ENCODE assay signal across 8 mouse cellular contexts in genomic region chr8:104569559-104569958, GRCm38 (mm10). TPM values are rescaled to one million over a fixed set of nuclear protein-coding genes. Genes with fewer than 3 reads are reported as not detected.
DNase-seq lines count a peak whose midpoint lies in the region; ATAC-seq lines count a peak whose summit lies in the region.

No protein-coding gene starts in this region.

- ATAC-seq in heart, embryonic 11.5 days (replicated peaks; ENCODE audit: insufficient number of reproducible peaks, low FRiP score, low TSS enrichment) = no peak
- no peak for ATAC-seq in neural tube, embryonic 15.5 days (ENCODE audit: low FRiP score)

- 36% methylated on average over 1 of the region's 1 CpGs for WGBS in heart, embryonic 11.5 days (ENCODE audit: insufficient replicate concordance)
- WGBS in neural tube, embryonic 15.5 days = 67% methylated on average over 1 of the region's 1 CpGs

- peak; percentile 55 for DNase-seq in heart, adult 8-10 months (ENCODE audit: low spot score)
- DNase-seq in 416B (ENCODE audit: low read depth) = peak; percentile 43
- peak; percentile 50 for DNase-seq in adrenal gland, adult 2 months
- DNase-seq in kidney, postnatal 10 days = peak; percentile 76
- DNase-seq in ovary, postnatal 36 days (ENCODE audit: low spot score) = no peak
- no peak for DNase-seq in gastrocnemius, postnatal 14 days

- no peak overlapping the region for H3K9ac ChIP-seq in heart, embryonic 11.5 days (ENCODE audit: low read depth, low read length)
- no peak overlapping the region for H3K9ac ChIP-seq in neural tube, embryonic 15.5 days (replicated peaks)

- H3K9me3 ChIP-seq in heart, embryonic 11.5 days (replicated peaks; ENCODE audit: control insufficient read depth, low read length) = no peaks in the 10 kb centered on the region
- H3K9me3 ChIP-seq in neural tube, embryonic 15.5 days (replicated peaks) = no peaks in the 10 kb centered on the region

- intact Hi-C loops in gastrocnemius, postnatal 14 days (cut with DNase I; ENCODE audit: low total_unique reads) = loop anchor here (5.0 to 10.0 kb wide), 2 partner anchors 37 to 225 kb away; partner anchors contain the start of genes Car7 and Nae1

- no peak overlapping the region for H3K4me2 ChIP-seq in heart, embryonic 11.5 days
- no peak overlapping the region for H3K4me2 ChIP-seq in neural tube, embryonic 15.5 days

- H3K27me3 ChIP-seq in heart, embryonic 11.5 days (ENCODE audit: control insufficient read depth, insufficient read depth, low read length) = no peaks in the 10 kb centered on the region
- 0 out of 2 replicates have a peak, but pooled peaks cover 2% of the 10 kb centered on the region for H3K27me3 ChIP-seq in neural tube, embryonic 15.5 days (replicated peaks)

- H3K27ac ChIP-seq in heart, embryonic 11.5 days (ENCODE audit: low read depth, low read length) = no peak overlapping the region
- H3K27ac ChIP-seq in neural tube, embryonic 15.5 days (replicated peaks) = no peak overlapping the region

- no peak overlapping the region for H3K4me3 ChIP-seq in heart, embryonic 11.5 days (ENCODE audit: low read depth, low read length)
- no peak overlapping the region for H3K4me3 ChIP-seq in neural tube, embryonic 15.5 days (replicated peaks)

- no peaks in the 10 kb centered on the region for H3K4me1 ChIP-seq in heart, embryonic 11.5 days (ENCODE audit: control insufficient read depth, insufficient read depth, low read length)
- peaks cover 8% of the 10 kb centered on the region; the same call in 1 of the 2 replicates for H3K4me1 ChIP-seq in neural tube, embryonic 15.5 days

- no peaks in the 10 kb centered on the region for H3K36me3 ChIP-seq in heart, embryonic 11.5 days (ENCODE audit: control insufficient read depth, insufficient read depth, low read length)
- H3K36me3 ChIP-seq in neural tube, embryonic 15.5 days = no peaks in the 10 kb centered on the region

RNA-seq across cellular contexts. Expression of gene Pdp2, which starts 21.7 kb away (rescaled TPM):
- 10 to 100 TPM; 24.1 to 44.1 (median 34.9) TPM for total RNA-seq in heart, adult 8-10 months (2022)
- polyA plus RNA-seq in heart, embryonic 11.5 days (2014; fragmentation: Nextera tagmentation; extraction: Ambion mirVana) = 9.5 and 10.2 TPM in 2 replicates
- 10 to 100 TPM; 30.7 to 37.3 TPM for total RNA-seq in adrenal gland, adult 2 months (2021)
- 6.5 and 7.6 TPM in 2 replicates for polyA plus RNA-seq in adrenal gland, adult 2 months (2012; rRNA removed)
- polyA plus RNA-seq in neural tube, embryonic 15.5 days (2015; fragmentation: Nextera tagmentation; extraction: Ambion mirVana) = 18.4 and 19.7 TPM in 2 replicates
- 1 to 10 TPM; 3.9 to 4.7 TPM for total RNA-seq in gastrocnemius, postnatal 14 days (2021)

RNA-seq across cellular contexts. Expression of gene Car7, which starts 35.1 kb away (rescaled TPM):
- total RNA-seq in heart, adult 8-10 months (2022) = 1 to 10 TPM; 2.6 to 4.4 (median 3.2) TPM
- polyA plus RNA-seq in heart, embryonic 11.5 days (2014; fragmentation: Nextera tagmentation; extraction: Ambion mirVana) = 0.34 and 0.68 TPM in 2 replicates
- 1 to 10 TPM; 1.9 to 4.2 TPM for total RNA-seq in adrenal gland, adult 2 months (2021)
- polyA plus RNA-seq in adrenal gland, adult 2 months (2012; rRNA removed) = 13.4 and 14.5 TPM in 2 replicates
- polyA plus RNA-seq in neural tube, embryonic 15.5 days (2015; fragmentation: Nextera tagmentation; extraction: Ambion mirVana) = 3.0 and 3.3 TPM in 2 replicates
- 1 to 10 TPM; 1.0 to 1.1 TPM for total RNA-seq in gastrocnemius, postnatal 14 days (2021)

RNA-seq across cellular contexts. Expression of gene Nae1, which starts 35.1 kb away (rescaled TPM):
- total RNA-seq in heart, adult 8-10 months (2022) = 10 to 100 TPM; 28.5 to 32.0 (median 29.9) TPM
- 78.1 and 88.6 TPM in 2 replicates for polyA plus RNA-seq in heart, embryonic 11.5 days (2014; fragmentation: Nextera tagmentation; extraction: Ambion mirVana)
- total RNA-seq in adrenal gland, adult 2 months (2021) = 10 to 100 TPM; 31.1 to 40.8 TPM
- polyA plus RNA-seq in adrenal gland, adult 2 months (2012; rRNA removed) = 1.1 and 2.0 TPM in 2 replicates
- polyA plus RNA-seq in neural tube, embryonic 15.5 days (2015; fragmentation: Nextera tagmentation; extraction: Ambion mirVana) = 97.2 and 99.2 TPM in 2 replicates
- 10 to 100 TPM; 20.4 to 24.5 TPM for total RNA-seq in gastrocnemius, postnatal 14 days (2021)

RNA-seq across cellular contexts. Expression of gene Cdh16, which starts 54.6 kb away (rescaled TPM):
- total RNA-seq in heart, adult 8-10 months (2022) = 1 to 10 TPM; 3.7 to 8.2 (median 6.5) TPM
- 14.5 and 16.4 TPM in 2 replicates for polyA plus RNA-seq in heart, embryonic 11.5 days (2014; fragmentation: Nextera tagmentation; extraction: Ambion mirVana)
- total RNA-seq in adrenal gland, adult 2 months (2021) = not detected
- polyA plus RNA-seq in adrenal gland, adult 2 months (2012; rRNA removed) = not detected in 2 replicates
- 0.38 TPM in 1 of 2 replicates, not detected in the other for polyA plus RNA-seq in neural tube, embryonic 15.5 days (2015; fragmentation: Nextera tagmentation; extraction: Ambion mirVana)
- not detected for total RNA-seq in gastrocnemius, postnatal 14 days (2021)

RNA-seq across cellular contexts. Expression of gene Terb1, which starts 59.8 kb away (rescaled TPM):
- not detected for total RNA-seq in heart, adult 8-10 months (2022)
- polyA plus RNA-seq in heart, embryonic 11.5 days (2014; fragmentation: Nextera tagmentation; extraction: Ambion mirVana) = 0.39 TPM in 1 of 2 replicates, not detected in the other
- total RNA-seq in adrenal gland, adult 2 months (2021) = not detected
- not detected in 2 replicates for polyA plus RNA-seq in adrenal gland, adult 2 months (2012; rRNA removed)
- 0.59 and 0.97 TPM in 2 replicates for polyA plus RNA-seq in neural tube, embryonic 15.5 days (2015; fragmentation: Nextera tagmentation; extraction: Ambion mirVana)
- total RNA-seq in gastrocnemius, postnatal 14 days (2021) = under 1 TPM in 1 of 2 experiments, not detected in 1; 0.06 TPM

Comparison
In these comparisons a context has a peak if more than half of its experiments do, and no peak if none do; other contexts are left out.
1. DNase-seq: peak in heart, adult 8-10 months (single experiment), 416B (single experiment), adrenal gland, adult 2 months (single experiment) and kidney, postnatal 10 days (single experiment); none in ovary, postnatal 36 days (single experiment) and gastrocnemius, postnatal 14 days (single experiment).
2. RNA of gene Pdp2, which starts 21.7 kb away (total RNA-seq): 24.1 to 44.1 TPM in heart, adult 8-10 months and 30.7 to 37.3 TPM in adrenal gland, adult 2 months; 3.9 to 4.7 TPM in gastrocnemius, postnatal 14 days; every median in the first group is over 4 times any median in the second.